Mouse (Mus musculus) erythroblast, adult 5-6 weeks (primary cell): ENCODE results near the gene 4933402D24Rik. TPM values are rescaled to one million over a fixed set of nuclear protein-coding genes. Genes with fewer than 3 reads are reported as not detected.

Experiments
- ATAC-seq: replicated peaks from 2 replicates; pipeline ENCODE4 v1.8.0; 2016; ENCODE audit warnings: moderate number of reproducible peaks, mild to moderate bottlenecking, moderate TSS enrichment, inconsistent platforms; ENCODE audit not compliant: poor library complexity, low FRiP score, severe bottlenecking
- total RNA-seq, 2 experiments: library from RNA; stranded (forward) in 1 of 2; stranded (reverse) in 1 of 2; fragments of 150-400 nt in 1 of 2; fragments of 200-764, 138-1000 nt in 1 of 2; gene quantifications; 2 replicates each; pipeline versions ENCODE4 v1.2.3 to v1.2.4; 2015 to 2017; ENCODE audit warnings: low replicate concordance in 2 of 2

Gene 4933402D24Rik
- not detected in 2 replicates for total RNA-seq (2015; ENCODE audit: low replicate concordance)
- not detected in 2 replicates for total RNA-seq (2017; ENCODE audit: low replicate concordance)

DNA sequence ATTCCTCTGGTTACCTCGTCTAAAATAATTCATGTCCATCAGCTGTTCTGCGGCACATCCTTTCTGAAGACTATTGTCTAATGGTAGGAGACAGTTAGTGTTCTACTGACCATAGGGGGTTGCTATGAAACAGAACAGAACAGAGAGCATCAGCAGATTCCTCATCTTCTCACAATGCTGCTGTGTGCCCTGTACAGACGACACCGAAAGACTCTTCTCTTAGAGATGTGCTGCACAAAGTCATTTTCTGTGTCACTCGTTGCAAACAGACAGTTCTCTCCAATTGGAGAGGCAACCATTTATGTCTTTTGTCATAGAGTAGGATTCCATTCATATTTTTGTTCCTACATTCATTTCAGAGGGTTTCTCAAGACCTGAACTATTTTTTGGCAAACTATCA, at the start of gene 4933402D24Rik:
TSS of gene 4933402D24Rik (minus strand) at position 101 of the 400 bp plus-strand sequence.
- ATAC-seq = no peak

DNA sequence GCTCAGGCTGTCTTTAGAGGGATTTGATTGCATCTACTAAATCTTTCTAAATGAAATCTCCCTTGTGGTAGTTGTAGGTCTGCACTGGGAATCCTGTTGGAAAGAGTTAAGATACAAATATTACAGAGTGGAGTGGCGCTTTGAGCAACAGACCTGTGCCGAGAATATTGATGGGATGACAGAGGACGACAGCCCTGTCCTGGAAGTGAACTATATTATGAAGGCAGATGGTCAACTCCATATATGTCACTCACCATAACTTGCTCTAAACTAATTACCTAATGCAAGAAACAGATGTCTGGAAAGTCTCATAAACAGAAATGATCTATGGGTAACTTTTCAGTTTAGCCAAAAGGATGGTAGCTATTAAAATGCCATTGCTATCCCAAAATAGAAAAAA, 39.5 kb upstream of the 4933402D24Rik start:
- no peak for ATAC-seq

DNA sequence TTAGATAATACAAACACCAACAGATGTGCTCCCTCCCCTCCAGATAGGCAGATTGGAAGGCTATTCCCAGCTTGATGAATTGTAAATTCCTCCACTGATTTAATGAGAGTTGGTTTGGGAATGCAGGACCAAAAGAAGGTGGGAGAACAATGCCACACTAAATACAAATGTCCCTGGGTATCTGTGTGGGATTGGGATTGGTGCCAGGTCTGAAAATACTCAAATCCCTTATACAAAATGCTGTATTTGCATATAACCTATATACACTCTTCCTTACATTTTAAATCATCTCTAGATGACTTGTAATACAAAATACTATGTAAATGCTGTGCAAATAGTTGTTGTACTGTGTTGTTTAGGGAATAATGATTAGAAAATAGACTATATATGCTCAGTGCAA, 36.0 kb upstream of the 4933402D24Rik start:
- ATAC-seq = no peak

DNA sequence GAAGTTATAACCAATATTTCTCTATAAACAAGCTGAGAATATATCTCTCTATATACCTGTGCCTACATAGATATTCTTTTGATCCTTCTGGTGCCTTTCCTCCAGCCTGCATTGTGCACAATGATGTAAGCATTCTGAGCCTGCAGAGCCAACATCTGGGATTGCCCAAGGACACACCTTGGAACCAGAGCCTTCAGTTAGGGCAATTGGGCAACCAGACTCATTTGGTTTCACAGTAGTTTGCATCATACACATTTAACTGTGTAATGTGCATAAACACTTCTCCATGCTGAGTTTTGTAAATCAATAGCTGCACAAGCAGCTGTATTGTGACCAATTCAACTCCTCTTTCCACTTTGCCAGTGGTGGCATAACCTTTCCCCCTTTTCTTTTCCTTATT, 25.3 kb upstream of the 4933402D24Rik start:
- ATAC-seq = no peak

DNA sequence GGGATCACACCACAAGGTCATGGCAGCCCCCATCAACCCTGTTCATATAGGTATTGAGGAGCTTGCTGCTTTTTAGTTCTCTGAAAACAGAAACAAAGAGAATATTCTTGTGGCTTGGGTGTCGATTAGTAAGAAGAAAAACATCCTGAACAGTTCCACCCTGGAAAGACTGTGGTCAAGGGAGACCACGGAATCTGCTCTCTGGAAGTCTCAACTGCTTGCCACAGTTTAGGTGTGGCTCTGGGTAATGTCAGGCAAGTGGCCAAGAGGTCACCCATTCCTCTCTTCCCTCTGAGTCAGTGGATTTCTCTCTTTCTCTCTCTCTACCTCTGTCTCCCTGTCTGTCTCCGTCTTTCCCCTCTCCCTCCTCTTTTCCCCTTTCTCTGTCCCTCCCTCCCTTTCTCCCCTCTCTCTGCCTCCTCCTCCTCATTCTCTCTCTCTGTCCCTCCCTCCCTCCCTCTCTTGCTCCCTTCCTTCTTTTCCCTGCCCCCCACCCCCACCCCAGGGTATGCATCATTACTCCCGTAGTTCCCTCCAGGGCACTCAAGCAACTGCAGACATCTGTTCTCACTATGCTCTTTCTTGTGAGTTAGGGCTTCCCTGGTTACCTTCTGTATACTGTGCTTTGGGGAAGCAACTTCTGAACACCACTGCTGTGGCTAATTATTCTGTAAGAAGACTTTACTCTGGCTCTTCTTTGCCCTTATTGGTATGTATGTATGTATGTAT, 8.0 kb upstream of the 4933402D24Rik start:
- no peak for ATAC-seq

DNA sequence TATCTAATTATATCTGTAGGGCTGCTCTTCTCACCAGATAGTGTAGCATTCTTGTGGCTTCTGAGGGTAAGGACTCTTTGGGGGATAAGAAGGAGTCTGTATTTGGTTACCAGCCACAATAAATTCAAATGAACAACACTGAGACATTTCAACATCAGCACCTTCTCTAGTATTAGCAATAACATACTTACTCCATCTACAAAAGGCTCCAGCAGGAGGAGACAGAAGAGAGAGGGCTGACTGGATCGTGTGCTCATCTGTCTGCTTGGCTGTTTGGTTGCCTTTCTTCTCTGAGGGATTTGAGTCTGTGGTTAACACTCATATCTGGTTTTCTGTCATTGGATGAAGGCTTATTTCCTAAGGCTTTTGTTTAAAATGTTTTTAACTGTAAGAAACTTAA, 7.3 kb upstream of the 4933402D24Rik start:
- no peak for ATAC-seq

DNA sequence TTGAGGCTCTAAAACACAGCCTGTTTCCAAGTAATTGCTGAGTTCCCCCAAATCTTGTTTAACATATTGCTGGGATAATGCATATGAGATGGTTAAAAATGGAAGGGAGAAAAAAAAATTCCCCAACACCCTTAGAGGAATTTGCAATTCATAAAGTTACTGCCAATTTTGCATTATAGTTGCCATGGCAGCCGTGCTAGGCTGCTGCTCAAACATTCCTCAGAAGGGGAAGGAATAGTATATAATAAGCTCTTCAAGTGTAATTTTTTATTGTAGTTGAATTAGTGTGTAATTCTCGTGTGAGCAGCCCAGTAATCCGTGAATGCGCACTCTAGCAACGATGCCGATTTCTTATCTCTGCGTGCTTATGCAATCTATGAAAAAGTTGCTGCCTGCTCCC, 1.2 kb upstream of the 4933402D24Rik start:
- no peak for ATAC-seq

DNA sequence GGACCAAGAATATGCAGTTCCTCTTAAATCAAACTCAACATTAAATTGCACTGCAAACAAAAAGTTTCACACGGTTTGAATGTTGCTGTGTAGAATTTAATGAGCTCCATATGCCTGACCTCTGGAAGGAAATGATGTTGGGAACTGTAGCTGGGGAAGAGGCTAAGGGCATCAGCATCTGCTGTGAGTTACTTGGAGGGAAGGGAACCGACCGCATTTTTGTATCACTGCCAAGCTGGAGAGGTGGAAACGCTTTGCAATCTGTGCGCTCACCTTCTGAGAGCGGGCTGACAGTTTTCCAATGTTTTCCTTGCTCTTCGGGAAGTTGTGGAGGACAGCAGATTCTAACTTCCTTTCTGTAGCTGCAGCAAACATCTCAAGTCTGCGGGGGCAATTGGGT, 955 bp downstream of the 4933402D24Rik start:
- ATAC-seq = no peak

DNA sequence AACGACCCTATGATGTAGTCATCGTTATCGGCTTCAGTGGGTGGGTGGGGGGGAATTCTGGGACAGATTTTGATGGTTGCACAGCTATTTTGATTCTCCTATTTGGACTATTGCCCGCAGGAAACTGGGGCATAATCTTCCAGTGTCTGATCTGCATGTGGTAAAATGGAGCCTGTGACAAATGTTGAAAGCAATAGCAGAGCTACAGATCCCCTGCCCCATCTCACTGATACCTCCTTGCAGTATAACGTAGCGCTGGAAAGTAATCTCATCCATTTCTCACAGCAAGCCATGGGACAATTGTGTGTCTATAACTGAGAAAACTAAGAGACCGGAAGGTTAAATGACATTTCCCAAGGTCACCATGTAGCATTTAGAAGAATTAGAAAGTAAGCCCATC, 4.7 kb downstream of the 4933402D24Rik start:
- ATAC-seq = no peak

DNA sequence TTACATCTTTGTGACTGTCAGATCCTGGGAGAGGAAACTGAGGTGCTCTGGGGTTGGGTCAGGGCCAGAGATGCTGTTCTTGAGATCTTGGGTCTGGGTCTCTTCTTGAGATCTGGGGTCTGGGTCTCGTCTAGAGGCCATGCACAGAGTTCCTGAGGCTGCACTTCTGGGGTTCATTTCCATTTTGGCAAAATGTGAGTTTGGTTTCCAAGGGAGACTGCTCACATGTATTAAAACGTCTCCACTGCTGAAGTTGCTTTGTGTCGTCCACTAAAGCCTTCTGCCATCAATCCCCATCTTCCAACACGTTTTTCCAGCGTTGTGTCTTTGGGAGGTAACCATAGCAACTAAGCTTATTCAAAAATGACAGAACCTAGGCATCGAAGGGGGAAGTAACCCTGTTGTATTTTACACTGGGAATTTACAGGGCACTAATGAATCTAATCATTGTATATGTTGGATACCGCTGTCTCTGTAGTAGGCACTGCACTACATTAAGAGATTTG, 5.1 kb downstream of the 4933402D24Rik start:
- ATAC-seq = no peak

DNA sequence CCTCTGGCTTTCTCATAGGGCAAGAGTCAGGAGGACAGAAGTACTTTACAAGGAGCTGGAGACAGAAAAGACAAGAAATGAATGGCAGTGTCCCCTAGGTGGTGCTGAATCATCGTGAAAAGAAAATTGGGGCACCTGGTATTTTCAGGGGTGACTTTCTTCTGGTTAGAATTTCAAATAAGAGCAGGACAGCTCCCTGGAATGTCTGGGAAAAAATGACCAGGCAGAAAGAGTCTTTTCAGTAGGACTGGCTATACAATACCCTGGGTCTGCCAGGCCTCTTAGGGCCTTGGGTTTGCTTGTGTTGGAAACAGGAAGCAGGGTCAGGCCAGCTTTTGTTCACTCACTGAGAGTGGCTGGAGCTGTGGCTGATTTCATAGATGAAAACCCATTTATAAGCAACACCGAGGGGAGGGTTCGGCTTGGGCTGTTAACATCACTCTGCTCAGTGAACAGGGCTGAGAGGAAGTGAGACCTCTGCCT, 5.8 kb downstream of the 4933402D24Rik start:
- no peak for ATAC-seq

DNA sequence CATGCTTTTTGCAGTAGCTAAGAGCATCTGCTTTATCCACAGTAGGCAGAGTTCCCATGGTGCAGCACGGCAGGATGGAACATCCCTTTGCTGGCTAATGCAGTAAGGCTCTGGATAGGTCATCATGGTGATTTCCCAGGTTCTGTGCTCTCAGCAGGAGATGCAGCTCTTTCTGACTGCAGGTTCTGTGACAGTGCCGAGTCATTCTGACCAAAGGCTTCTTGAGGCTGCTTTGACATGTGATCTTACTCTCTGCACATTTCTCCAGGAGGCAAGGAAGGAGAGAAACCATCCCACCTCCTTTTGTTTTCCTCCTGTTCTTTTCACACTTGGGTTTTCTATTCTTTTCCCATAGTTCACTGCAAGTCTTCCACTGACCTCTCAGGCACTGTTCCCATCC, 13.1 kb downstream of the 4933402D24Rik start:
- ATAC-seq = no peak

DNA sequence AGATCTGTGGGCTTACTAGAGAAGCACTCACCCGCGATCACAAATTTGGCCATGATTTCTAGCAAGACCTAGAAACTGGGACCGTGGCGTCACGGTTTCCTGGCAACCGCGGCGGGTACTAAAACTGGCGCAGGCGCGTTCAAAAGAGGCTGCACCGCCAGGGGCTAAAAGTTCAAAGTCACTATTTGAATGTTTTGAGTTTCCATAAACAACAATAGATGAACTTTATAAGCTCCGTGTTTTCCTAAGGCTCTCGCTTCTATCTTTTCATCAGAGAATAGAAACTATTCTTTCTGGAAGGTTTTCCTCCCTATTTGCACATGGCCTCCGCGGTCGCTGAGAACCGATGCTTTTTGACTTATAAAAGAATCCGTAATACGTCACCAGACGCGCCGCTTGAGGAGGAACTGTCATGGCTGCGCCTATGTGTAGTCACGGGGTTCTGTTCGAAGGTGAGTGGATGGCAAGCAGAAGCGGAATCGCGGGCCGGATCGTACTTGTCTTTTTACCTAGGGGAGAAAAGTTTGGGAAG, 38.8 kb downstream of the 4933402D24Rik start, which contains the start of the genes Mdh1b and Fastkd2:
TSS of gene Mdh1b (minus strand) at position 79 of the 532 bp plus-strand sequence.
TSS of gene Fastkd2 (plus strand) at position 375 of the 532 bp plus-strand sequence.
- peak; percentile 96 for ATAC-seq

DNA sequence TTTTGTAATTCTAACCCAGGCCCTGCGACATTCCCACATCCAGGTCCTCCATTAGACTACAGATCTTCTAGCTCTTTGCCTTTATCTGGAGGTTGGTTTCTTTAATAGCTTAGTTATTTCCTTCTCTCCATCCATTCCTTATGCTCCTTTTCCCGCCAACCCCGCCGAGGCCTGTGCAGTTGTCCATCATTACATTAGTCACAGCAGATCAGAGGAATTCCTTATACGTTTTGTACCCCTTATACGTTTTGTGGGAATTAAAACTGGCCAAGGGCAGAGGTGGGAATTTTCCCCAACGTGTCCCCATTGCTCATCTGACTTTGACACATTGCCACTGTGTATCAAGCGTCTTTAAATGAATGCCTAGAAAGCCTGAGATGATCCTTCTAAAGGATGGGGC, 39.3 kb downstream of the 4933402D24Rik start:
- no peak for ATAC-seq

DNA sequence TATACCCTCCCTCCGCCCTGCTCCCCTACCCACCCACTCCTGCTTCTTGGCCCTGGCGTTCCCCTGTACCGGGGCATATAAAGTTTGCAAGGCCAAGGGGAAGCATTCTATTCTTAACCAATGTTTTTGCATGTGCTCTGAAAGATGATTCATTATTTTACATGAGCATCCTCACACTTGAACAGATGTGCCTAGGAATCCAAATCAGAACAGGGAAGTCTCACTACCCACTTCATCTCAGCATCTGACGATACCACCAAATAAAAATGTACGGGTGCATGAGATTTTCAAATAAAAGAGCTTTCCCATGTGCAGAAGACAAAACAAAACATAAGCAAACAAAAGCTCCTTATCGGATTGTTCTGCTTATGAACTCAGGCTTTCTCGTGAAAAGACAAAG, 48.9 kb downstream of the 4933402D24Rik start:
- ATAC-seq = no peak

DNA sequence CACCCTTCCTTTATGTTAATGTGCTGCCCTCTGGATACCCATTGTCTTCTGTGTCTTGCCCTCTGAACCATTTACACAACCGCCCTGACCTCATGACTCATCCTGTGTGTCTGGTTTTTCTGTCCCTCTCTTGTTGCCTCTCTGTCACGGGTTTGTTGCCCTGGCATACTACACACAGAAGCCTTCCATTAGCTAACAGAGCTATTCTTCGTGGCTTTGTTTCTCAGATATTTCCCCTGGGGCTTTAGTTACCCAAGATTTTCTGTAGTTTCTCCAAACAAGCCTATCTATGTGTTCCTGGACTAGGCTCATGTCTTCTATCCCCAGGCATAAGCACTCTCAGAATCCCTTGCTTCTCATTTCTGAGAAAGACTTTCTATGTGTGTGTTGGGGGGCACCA, 60.2 kb downstream of the 4933402D24Rik start:
- ATAC-seq = no peak

DNA sequence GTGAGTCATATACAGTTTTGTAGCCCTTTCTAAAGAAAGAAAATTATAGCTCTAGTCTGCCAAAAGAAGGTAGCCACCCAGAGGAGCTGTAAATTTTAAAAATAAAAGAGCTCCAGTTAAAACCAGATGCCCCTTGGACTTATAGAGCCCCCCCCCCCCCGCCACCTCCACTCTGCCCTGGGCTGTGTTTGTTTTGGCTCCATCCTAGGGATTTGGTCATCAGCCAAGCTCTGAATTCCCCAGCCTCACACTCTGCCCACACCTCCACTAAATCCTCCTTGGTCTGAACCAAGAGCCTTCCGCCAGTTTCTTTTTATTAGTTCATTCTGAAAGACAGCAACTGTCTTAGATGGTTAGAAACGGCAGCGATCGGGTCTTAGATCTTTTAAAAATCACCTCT, 63.3 kb downstream of the 4933402D24Rik start:
- no peak for ATAC-seq
